Mouse (Mus musculus): Measurements from ENCODE around the gene Jag2.

DNA sequence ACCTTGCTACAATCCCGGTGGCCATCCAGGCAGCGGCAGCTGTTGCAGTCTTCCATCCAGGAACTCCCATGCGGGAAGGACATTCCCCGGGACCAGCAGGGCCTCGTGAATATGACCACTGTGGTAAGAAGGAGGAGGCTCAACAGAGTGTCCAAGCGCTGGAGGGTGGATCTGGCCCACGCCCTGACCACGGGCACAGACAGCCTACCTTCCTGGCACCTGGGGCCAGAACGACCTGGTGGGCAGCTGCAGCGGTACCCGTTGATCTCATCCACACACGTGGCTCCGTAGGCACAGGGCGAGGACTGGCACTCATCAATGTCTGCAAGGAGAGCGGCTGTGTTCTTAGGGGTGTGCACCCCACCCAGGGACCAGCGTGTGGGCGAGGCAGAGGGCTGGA lies 17.9 kb downstream of the Jag2 start:
- TF ChIP-seq CTCF (IDR thresholded peaks at IDR 0.05; ENCODE audit: borderline replicate concordance, insufficient read depth, low read depth, low read length) (no peak), POLR2A (IDR thresholded peaks at IDR 0.05; ENCODE audit: borderline replicate concordance, insufficient read depth, low read length) (no peak)

Measured in cerebellum, adult 2 months (tissue).